Mouse (Mus musculus) layer of hippocampus, adult 9-10 months (tissue): Measurements from ENCODE around the gene Alpk1.

Experiments
- DNase-seq: peaks from one replicate; pipeline ENCODE4 v3.0.0; 2022; ENCODE audit warnings: low spot score

Gene Alpk1

GRCm38 (mm10) chr3:127780021-127780644 is at the start of gene Alpk1:
Gene Alpk1, minus strand, starts transcription at chr3:127780527.
- DNase-seq, result no peak

DNA sequence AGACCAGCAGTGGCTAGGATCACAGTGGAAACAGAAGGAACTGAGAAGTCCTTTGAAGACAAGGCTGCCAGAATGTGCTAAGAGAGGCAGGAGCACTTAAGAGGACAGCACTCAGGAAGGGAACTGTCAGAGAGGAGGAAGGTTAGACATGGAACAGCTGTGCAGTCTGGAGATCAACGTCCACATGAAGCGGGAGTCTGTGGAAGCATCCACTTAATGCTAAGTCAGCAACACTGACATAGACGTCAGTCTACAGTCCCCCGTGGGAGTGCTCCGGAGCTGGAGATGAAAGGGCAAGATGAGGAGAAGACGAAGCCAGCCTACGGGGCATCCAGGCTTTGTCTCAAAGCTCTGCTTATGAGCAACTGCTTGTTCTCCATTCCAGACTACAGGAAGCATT is 46.8 kb upstream of the Alpk1 start:
- DNase-seq, result no peak

- no peak for DNase-seq
These were observed 46.2 kb upstream of the Alpk1 start for GRCm38 (mm10) chr3:127826503-127826902.

DNA sequence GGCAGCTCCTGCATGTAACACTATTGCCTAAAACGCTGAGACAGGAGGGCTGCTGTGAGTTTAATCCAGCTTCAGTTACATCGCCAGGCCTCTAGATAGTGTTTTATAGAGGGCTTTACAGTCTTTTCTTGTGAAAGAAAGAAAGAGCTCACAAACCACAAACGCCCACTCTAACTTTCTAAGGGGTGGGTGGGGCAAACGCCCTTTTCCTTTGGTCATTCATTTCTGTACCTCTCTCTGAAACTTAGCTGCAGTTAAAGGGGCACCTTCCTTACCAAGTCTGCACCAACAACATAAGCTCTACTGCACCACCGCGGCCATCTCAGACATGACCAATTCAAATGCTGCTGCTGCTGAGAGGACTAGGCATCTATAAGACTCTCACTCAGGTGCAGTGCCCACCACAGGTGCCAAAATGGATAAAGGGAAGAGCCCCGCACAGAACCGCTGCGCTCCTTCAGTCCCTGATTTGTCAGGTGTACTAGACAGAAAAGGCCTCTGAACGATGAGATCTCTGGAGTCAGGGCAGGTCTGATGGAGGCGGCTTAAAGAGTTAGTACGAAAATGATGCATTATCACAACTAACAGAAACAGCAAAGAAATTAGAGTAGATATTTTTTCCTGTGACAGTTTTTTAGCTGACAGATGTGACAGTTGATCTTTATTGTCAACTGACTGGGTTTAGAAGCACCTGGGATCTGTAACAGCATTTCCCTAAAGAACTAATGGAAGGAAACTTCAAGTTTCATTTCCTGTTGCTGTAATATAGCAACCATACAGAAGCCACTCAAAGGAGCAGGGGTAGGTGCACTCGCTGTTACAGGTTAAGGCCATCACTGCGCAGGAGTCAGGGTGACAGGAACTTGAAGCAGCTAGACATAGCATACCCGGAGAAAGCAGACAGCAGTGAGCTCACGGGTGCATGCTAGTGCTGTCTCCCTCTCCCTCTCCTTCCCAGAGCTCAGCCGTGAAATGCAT is 43.8 kb upstream of the Alpk1 start:
- no peak for DNase-seq

- DNase-seq, result no peak
These were observed 40.9 kb upstream of the Alpk1 start for GRCm38 (mm10) chr3:127821209-127821608.

DNA sequence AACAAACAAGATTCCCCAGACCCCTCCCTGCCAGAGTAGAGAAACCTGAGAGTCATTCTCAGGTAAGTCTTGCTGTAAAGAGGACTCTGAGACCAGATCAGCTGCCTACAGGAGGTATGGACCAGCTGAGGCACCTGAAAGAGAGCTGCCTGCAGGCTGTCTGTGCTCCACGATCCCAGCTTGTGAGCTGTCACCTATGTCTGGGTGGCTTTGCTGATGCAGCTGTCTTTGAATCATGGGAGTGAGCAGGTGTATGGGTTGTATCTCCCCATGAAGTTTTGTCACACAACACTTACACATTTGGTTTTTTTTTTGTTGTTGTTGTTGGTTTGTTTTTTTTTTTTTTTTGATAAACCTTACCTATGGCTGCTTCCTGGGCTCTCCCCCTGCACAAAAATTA is 40.1 kb upstream of the Alpk1 start:
- no peak for DNase-seq

- DNase-seq, result no peak
These were observed 38.7 kb upstream of the Alpk1 start for GRCm38 (mm10) chr3:127818694-127819663.

DNA sequence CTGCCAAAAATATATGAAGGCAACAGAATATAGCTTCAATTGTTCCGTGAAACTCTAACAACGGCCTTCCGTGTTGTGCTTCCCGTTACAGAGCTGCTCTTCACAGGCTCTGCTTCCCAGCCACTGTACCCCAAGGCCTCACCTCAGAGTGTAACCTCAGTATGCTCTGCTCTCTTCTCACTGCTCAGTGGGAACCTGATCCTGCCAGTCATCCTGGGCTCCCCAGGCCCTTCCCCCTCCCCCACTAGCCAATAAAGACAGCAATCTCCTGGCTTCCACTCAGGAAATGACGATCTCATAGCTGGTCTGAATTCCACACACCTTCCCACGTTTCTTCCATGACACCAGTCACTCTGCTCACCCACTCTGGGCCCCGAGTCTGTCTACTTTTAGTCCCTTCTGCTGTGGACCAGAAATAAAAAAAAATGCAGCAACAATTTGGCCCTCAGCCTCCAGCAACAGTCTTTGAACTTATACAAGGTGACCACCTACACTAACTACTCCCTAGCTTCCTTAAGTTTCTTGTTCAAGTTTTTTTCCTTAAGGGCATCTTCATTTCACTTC is 36.9 kb upstream of the Alpk1 start:
- DNase-seq, result no peak

- DNase-seq, result no peak
These were observed 28.8 kb upstream of the Alpk1 start for GRCm38 (mm10) chr3:127809103-127809502.

DNA sequence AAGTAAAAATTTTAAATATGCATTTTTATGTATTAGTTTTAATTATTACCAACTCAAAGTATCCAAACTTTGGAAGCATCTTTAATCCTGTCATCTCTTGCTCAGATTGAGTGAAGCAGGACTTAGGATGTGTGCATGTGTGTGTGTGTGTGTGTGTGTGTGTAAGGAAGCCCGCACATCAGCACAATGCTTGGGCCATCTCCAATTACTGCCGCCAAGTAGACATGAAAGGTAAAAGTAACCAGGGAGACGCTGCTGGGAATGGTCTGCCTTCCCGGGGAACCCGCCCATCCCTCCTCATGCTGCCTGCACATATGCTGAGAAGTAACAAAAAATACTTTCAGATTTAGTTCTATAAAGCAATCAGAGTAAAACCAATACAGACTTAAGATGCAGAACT is 27.5 kb upstream of the Alpk1 start:
- DNase-seq, result no peak

GRCm38 (mm10) chr3:127805991-127806390 is 25.7 kb upstream of the Alpk1 start:
- DNase-seq, result no peak

DNA sequence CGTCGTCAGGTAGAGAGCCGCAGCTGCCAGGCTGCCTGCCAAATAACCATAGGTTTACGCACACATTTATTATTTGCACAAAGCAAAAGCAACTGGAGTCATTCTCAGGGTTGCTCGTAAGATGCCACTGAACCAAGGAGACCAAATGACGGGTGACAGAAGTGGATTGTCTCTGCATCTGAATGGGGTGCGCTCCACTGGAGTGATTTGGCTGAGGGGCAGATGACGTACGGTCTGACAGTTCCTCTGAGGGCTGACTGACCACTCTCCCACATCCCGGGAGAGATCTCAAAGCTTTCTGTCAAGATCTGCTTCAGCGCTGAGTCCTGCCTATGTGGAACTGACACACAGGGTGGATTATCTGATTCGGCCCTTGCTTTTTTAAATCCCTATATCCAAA is 24.7 kb upstream of the Alpk1 start:
- DNase-seq, result no peak

DNA sequence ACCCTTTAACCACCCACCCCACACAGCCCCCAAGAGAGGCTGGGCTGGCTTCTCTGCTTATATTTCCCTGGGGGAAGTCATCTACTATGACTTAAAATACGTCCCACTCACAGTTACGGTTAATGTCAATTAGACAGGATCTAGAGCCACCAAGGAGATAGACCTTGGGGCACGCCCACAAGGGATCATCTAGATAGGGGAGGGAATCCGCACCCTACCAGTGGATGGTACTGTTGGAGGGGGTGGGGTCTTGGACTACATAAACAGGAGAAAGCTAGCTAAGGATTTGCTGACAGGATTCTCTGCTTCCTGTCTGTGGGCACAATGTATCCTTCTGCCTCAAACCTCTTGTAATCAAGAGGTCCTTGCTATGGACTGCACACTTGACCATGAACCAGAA is 24.1 kb upstream of the Alpk1 start:
- DNase-seq, result no peak

- no peak for DNase-seq
These were observed 22.5 kb upstream of the Alpk1 start for GRCm38 (mm10) chr3:127802814-127803213.

DNA sequence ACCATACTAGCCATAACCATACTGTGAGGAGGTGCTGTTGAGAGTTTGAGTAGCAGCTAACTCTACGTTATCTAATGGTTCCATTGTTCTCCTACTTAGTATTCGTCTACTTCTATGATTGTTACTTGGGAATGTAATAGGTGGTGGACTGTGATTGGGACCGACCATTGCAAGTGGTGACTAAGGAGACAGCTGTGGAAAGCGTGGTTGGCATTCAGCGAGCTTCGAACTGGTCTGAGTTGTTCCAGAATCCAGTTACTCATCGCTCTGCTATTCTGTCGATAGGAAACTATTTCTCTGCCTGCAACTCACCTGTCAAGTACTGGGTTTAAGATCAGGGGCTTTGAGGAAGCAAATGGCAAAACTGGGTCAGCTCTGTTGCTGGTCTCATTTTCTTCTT is 20.8 kb upstream of the Alpk1 start:
- DNase-seq, result no peak

DNA sequence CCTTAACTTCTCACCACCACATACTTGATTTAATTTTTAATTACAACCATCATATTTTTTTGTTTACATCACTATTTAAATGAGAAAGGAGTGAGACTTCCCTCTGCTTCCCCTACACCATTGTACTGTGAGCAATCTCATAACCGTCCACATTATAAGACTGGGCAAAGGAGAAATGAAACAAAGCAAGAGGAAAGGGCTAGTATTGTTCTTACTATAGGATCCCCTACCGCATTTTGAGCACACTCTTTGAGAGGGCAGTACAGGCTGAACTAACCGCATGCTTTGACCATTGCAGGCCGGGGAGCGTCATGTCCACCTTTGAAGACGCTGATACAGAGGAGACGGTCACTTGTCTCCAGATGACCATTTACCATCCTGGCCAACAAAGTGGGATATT is 15.9 kb upstream of the Alpk1 start:
- no peak for DNase-seq

- DNase-seq, result no peak
These were observed 15.4 kb upstream of the Alpk1 start for GRCm38 (mm10) chr3:127795762-127796161.

DNA sequence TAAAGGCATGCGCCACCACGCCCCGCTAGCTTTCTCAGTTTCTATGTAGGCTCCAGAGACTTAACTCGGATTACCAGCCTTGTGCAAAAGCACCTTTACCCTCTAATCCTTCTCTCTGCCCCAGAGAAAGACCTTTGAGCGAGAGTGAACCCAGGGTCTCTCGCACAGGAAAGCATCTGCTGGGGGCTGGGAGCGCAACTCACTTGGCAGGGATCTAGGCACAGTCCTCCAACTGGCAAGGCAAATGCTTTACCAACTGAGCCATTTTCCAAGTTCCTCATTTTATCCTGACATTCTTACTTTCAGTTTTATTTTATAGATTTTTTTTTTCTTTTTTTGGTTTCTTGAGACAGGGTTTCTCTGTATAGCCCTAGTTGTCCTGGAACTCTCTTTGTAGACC is 12.7 kb upstream of the Alpk1 start:
- DNase-seq, result no peak

GRCm38 (mm10) chr3:127791595-127792561 is 11.6 kb upstream of the Alpk1 start:
- no peak for DNase-seq

GRCm38 (mm10) chr3:127791056-127791483 is 10.7 kb upstream of the Alpk1 start:
- no peak for DNase-seq
